Mouse (Mus musculus) large intestine, adult 2 months (tissue): ENCODE results near the gene Wdr92. TPM values are rescaled to one million over a fixed set of nuclear protein-coding genes. Genes with fewer than 3 reads are reported as not detected.
"Not testable (repeated sequence)": the region's sequence is repeated elsewhere in the genome, so short reads cannot be mapped to it uniquely, and the experiment has no call there.

Experiments
- DNase-seq: peaks from one replicate; pipeline ENCODE4 v3.0.0-alpha.2; 2012; ENCODE audit warnings: low read depth, low spot score
- WGBS: fragments of 180-500 bp; shearing (Covaris S2); methylation state at CpG from one replicate; pipeline ENCODE4 v1.1.7; 2018; 5-methylcytosine and 5-hydroxymethylcytosine counted together
- polyA plus RNA-seq: library from polyadenylated mRNA; depleted of rRNA; stranded (reverse); fragments of >200 nt; gene quantifications from 2 replicates; pipeline ENCODE4 v1.2.3, GENCODE M21; 2012

The Wdr92 gene
- polyA plus RNA-seq, 1 experiment = 7.3 TPM

DNA sequence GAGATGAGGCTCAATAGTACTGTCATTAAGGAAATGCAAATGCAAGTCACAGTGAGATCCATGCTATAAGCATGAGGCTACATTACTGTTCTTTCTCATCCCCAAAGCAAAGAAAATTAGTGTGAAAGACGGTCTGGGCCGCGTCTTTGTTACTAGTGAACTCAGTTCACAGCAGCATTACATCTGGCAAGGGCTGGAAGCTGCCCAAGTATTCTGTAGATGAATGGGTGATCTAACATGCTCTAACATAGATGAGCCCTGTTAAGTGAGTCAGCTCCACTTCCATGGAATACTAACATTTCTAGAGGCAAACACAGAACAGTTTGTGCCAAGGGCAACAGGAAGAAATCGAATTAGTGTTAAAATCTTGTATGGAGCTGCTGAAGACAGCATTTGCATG is 19.0 kb downstream of the Wdr92 start:
- WGBS = 93% methylated on average over 4 of the region's 4 CpGs
- DNase-seq = no peak

GRCm38 (mm10) chr11:17202481-17202880 is 20.6 kb downstream of the Wdr92 start:
- 85% methylated on average over 6 of the region's 6 CpGs for WGBS
- no peak for DNase-seq

DNA sequence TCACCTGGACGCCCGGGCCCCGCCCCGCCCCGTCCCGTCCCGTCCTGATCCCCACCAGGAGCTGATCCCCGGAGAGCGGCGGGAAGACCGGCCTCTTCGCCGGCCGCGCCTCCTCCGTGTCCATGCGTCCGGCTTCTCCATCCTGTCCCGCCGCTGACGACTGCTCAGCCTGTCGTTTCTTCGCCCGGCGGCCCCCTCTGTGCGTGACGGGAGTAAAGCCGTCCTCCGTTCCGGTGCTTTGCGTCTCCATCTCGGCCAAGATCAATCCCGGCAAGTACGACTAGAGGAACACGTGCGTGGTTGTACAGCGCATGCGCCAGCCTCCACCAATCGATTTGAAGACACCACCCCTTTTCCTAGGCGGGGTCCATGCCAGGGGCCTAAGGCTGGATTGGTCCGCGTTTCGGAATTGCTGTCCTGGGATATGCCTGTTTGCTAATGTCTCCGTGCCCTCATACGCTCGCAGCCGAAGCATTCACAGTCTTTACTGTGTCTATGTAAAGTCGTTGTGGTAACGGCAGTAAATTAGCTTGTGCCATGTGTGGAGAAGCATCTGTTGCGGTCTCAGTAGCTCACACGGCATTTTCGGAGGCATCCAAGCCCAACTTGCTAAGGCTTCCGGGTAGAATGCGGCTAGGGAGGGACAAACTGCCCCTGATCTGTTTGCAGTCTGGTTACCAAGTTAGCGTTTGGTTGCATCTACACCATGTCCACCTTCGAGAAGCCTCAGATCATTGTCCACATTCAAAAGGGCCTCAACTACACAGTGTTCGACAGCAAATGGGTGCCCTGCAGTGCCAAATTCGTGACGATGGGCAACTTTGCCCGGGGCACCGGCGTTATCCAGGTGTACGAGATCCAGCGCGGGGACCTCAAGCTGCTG is 29.6 kb downstream of the Wdr92 start, which contains the start of gene Pno1:
Gene Pno1, minus strand, starts transcription at position 311 of the 883 bp plus-strand sequence.
- DNase-seq = peak; percentile 80
- WGBS = under 1% methylated on average over 65 of the region's 65 CpGs

DNA sequence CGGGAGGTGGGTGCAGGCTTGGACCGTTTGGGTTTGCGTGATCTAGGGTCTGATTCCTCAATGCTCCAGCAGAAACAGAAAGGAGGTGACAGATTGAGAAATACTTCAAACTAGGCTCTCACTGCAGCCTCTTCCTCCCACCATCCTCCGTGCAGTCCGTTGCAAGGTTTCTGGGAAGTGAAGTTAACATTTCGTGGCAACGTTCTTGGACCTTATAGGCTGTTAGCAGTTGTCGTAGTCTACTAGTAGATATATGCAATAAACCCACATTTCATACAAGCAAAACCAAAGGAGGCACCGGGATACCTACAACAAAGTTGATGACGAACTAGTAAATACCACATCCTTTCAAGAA is 30.2 kb downstream of the Wdr92 start:
- WGBS = under 1% methylated on average over 10 of the region's 10 CpGs
- DNase-seq = no peak

GRCm38 (mm10) chr11:17212903-17213509 is 31.1 kb downstream of the Wdr92 start:
- 38% methylated on average over 5 of the region's 5 CpGs for WGBS
- DNase-seq = no peak

DNA sequence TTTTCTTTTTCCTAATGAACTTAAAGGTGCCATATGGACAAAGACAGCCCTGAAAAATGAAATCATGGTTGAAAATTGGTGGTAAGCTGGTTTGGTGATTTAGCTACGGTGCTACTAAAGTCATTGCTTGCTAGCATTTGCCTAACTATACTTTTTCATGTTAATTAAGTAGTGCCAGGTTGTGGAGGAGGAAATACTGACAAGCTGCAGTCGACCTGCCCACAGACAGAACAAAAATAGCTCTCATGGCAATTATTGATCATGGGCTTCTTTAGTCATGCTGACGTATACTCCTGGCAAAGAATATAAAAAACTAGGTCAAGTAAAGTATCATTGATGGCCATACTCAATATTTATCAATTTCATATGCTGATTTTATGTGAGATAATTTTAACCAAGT is 33.6 kb downstream of the Wdr92 start:
- 86% methylated on average over 3 of the region's 3 CpGs for WGBS
- DNase-seq = no peak

DNA sequence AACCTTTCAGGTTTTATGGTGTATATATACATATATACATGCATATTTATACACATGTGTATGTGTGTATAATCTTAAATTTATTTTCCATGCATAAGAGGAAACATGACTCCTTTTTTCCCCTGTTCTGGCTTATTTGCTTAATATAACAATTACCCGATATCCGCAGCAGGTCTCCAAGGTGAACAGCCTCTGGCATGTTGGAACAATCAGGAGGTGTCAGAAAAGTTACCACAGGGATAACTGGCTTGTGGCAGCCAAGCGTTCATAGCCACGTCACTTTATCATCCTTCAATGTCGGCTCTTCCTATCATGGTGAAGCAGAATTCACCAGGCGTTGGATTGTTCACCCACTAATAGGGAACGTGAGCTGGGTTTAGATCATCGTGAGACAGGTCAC is 39.2 kb downstream of the Wdr92 start:
- WGBS = 97% methylated on average over 8 of the region's 8 CpGs

DNA sequence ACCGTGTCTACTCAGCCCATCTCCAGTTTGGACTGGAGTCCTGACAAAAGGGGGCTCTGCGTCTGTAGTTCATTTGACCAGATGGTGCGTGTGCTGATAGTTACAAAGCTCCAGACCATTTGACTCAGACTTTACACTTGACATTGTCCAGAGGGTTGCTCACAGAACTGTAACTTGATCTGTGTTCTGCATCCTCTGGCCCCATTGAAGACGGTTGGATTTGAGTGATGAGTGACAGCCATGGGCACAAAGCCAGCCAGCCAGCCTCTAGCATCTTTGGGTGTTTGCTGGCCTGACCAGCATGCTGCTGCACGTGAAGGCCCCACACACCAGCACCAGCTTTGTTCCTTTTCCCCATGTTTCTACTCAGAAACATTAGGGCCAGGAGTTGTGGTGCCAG is 50.9 kb downstream of the Wdr92 start:
- no peak for DNase-seq
- 78% methylated on average over 5 of the region's 5 CpGs for WGBS

More for the DNA sequence above, 39.2 kb downstream of the Wdr92 start:
- no peak for DNase-seq

DNA sequence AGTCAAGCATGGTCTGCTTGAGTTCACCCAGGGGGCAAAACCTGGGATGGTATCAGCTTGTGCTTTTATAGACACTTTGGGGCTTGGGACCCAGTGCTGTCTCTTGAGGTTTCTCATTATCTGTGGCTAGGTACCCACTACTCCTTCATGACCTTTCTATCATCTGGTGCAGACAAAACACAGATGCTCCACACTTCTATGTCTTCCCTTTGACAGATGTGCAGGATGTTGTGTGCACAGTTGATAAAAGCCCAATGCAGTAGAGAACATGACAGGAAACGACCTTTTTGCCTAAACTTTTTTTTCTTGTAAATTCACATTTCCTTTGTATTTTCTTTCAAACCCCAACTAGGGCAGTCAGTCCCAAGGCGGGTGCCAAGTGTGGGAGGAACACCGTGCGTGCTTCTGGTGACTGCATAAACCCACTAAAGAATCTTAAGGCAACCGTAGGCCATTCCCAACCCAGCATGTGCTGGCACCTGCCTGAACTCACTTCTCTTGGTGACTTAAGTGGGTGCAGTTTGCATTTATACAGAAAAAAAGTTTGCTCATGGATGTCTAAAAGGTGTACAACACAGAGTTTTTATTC is 54.6 kb downstream of the Wdr92 start:
- WGBS = 86% methylated on average over 5 of the region's 5 CpGs
- DNase-seq = no peak

DNA sequence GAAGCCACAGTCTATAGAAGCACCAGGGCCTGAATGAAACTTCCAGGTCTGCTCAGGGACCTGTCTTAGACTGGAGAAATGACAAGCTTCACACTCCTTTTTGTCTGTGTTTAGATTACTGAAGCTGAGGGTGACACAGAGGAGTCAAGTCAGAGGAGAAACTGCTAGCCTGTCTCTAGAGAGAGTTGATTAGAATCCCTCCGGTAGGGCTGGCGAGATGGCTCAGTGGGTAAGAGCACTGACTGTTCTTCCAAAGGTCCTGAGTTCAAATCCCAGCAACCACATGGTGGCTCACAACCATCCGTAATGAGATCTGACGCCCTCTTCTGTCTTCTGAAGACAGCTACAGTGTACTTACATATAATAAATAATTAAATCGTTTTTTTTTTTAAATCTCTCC is 56.7 kb downstream of the Wdr92 start:
- 87% methylated on average over 5 of the region's 5 CpGs for WGBS
- not testable (repeated sequence) for DNase-seq

DNA sequence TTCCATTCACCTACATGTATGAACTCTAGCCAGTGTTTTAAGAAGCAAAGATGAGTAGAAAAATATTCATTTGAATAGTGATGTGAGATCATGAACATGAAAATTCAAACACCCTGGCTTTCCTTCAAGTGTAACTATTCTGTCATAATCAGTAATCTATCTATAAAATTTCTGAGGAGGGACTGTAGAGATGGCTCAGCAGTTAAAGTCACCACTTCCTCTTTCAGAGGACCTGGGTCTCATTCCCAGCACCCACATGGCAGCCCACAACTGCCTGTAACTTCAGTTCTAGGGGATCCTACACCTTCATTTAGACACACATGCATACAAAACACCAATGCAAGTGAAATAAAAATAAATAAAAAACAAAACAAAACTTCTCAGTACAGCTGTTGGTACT is 66.8 kb downstream of the Wdr92 start:
- DNase-seq = no peak

GRCm38 (mm10) chr11:17256813-17257365 is 75.0 kb downstream of the Wdr92 start:
- DNase-seq = no peak
- WGBS = 54% methylated on average over 8 of the region's 8 CpGs

- DNase-seq = peak; percentile 82
These were observed 75.5 kb downstream of the Wdr92 start, which contains the start of gene C1d for GRCm38 (mm10) chr11:17257443-17257842. Gene C1d, plus strand, starts transcription at chr11:17257579.

GRCm38 (mm10) chr11:17257861-17258260 is 76.0 kb downstream of the Wdr92 start:
- no peak for DNase-seq
- WGBS = under 1% methylated on average over 17 of the region's 17 CpGs

More at GRCm38 (mm10) chr11:17257443-17257842, 75.5 kb downstream of the Wdr92 start, which contains the start of gene C1d:
- under 1% methylated on average over 33 of the region's 33 CpGs for WGBS

GRCm38 (mm10) chr11:17267176-17267575 is 85.3 kb downstream of the Wdr92 start:
- DNase-seq = no peak
- WGBS = 88% methylated on average over 4 of the region's 4 CpGs

DNA sequence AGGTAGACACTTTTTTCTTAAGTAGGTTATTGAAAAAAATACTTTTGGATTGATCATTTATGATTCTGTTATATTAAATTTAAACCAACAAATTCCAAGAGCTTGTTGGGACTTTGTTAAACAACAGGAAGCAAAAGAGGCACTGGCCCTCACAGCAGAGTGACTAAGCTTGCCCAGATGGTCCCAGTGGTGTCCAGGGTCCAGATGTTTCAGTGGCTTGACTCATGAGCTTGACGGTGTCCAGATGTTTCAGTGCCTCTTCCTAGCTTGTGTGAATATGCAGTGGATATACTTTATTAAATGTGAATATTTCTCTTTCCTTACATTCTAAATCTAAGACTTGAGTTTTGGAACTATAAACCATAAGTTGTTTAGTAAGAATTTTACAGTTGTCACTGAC is 86.9 kb downstream of the Wdr92 start:
- DNase-seq = no peak
- 75% methylated on average over 1 of the region's 1 CpGs for WGBS

GRCm38 (mm10) chr11:17279959-17280358 is 98.1 kb downstream of the Wdr92 start:
- DNase-seq = peak; percentile 24
- WGBS = 13% methylated on average over 9 of the region's 9 CpGs
